Mouse (Mus musculus) E14TG2a.4 (cell line): ENCODE results near the gene Jam3.

ENCODE experiments used
- CTCF ChIP-seq: conservative IDR thresholded peaks from 2 replicates; pipeline ENCODE4 v1.5.1; 2014; ENCODE audit warnings: low read length
- NANOG ChIP-seq: IDR thresholded peaks from 2 replicates; pipeline ENCODE4 v1.6.1; 2014; ENCODE audit warnings: borderline replicate concordance, low read length, mixed read lengths

DNA sequence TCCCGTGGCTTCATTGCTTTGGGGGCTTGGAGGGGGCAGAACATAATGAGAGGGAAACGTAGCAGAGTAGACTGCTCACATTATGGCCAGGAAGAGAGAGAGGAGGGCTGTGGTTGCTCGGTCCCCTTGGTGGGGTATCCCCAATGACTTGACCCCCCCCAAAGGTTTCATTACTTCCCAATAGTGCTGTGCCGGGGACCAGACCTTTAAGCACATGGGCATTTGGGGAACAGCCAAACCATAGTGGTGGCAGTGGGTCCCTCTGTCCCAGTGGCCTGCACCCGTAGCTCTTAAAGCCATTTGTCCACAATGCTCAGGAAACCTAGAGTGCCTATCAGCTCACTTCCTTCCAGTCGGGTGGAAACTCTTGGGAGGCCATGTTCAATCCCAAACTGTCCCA is 17.6 kb upstream of the Jam3 start:
- TF ChIP-seq CTCF (no peak), NANOG (no peak)
